Mouse (Mus musculus): ENCODE measurements around the gene Dctn2.

Dctn2 gene

GRCm38 (mm10) chr10:127263631-127264030, 2.5 kb upstream of the Dctn2 start:
- DNase-seq (ENCODE audit: low read depth), result no peak

GRCm38 (mm10) chr10:127264336-127264735, 1.8 kb upstream of the Dctn2 start:
- no peak for DNase-seq (ENCODE audit: low read depth)

- no peak for DNase-seq (ENCODE audit: low read depth)
Measured at GRCm38 (mm10) chr10:127264971-127265370, 1.2 kb upstream of the Dctn2 start.

- DNase-seq (ENCODE audit: low read depth), result no peak
Measured at GRCm38 (mm10) chr10:127265727-127266111, 449 bp upstream of the Dctn2 start.

- DNase-seq (ENCODE audit: low read depth), result no peak
Measured at GRCm38 (mm10) chr10:127267318-127267717, 1.1 kb downstream of the Dctn2 start.

- DNase-seq (ENCODE audit: low read depth), result no peak
Measured at GRCm38 (mm10) chr10:127268401-127268800, 2.2 kb downstream of the Dctn2 start.

GRCm38 (mm10) chr10:127269036-127269435, 2.9 kb downstream of the Dctn2 start:
- DNase-seq (ENCODE audit: low read depth), result no peak

- no peak for DNase-seq (ENCODE audit: low read depth)
Measured at GRCm38 (mm10) chr10:127269884-127270283, 3.7 kb downstream of the Dctn2 start.

- DNase-seq (ENCODE audit: low read depth), result no peak
Measured at GRCm38 (mm10) chr10:127272371-127272770, 6.2 kb downstream of the Dctn2 start.

GRCm38 (mm10) chr10:127274261-127275022, 8.3 kb downstream of the Dctn2 start:
- no peak for DNase-seq (ENCODE audit: low read depth)

GRCm38 (mm10) chr10:127279730-127280129, 13.6 kb downstream of the Dctn2 start:
- no peak for DNase-seq (ENCODE audit: low read depth)

GRCm38 (mm10) chr10:127281316-127281715, 15.1 kb downstream of the Dctn2 start:
- DNase-seq (ENCODE audit: low read depth), result no peak

- DNase-seq (ENCODE audit: low read depth), result no peak
Measured at GRCm38 (mm10) chr10:127282620-127283215, 16.6 kb downstream of the Dctn2 start.

GRCm38 (mm10) chr10:127284105-127284622, 18.0 kb downstream of the Dctn2 start:
- no peak for DNase-seq (ENCODE audit: low read depth)

- no peak for DNase-seq (ENCODE audit: low read depth)
Measured at GRCm38 (mm10) chr10:127284724-127285500, 18.7 kb downstream of the Dctn2 start.

GRCm38 (mm10) chr10:127285644-127286043, 19.5 kb downstream of the Dctn2 start:
- DNase-seq (ENCODE audit: low read depth), result no peak

GRCm38 (mm10) chr10:127286194-127286593, 20.0 kb downstream of the Dctn2 start:
- no peak for DNase-seq (ENCODE audit: low read depth)

GRCm38 (mm10) chr10:127286730-127287129, 20.6 kb downstream of the Dctn2 start:
- DNase-seq (ENCODE audit: low read depth), result no peak

- DNase-seq (ENCODE audit: low read depth), result no peak
Measured at GRCm38 (mm10) chr10:127287271-127287935, 21.2 kb downstream of the Dctn2 start.

GRCm38 (mm10) chr10:127287936-127288293, 21.7 kb downstream of the Dctn2 start:
- DNase-seq (ENCODE audit: low read depth), result no peak

GRCm38 (mm10) chr10:127288328-127288799, 22.2 kb downstream of the Dctn2 start:
- no peak for DNase-seq (ENCODE audit: low read depth)
